Comparison of ENCODE assay signal across 8 mouse cellular contexts in genomic region chr5:148740366-148741266, GRCm38 (mm10).
A peak's percentile ranks its signal among the peaks of the same experiment; 100 is the strongest.
DNase-seq lines count a peak whose midpoint lies in the region; TF ChIP-seq lines count a peak whose summit lies in the region.

No protein-coding gene starts in this region.

- 23% methylated on average over 15 of the region's 15 CpGs for WGBS in lung, adult 2 months

- peak; percentile 11; the same call in 1 of the 2 replicates for TF ChIP-seq POLR2A in lung, adult 2 months (IDR thresholded peaks at IDR 0.05; ENCODE audit: borderline replicate concordance, extremely low read depth, low read depth, low read length)

- H3K4me1 ChIP-seq in lung, adult 2 months (ENCODE audit: control insufficient read depth, insufficient read depth, low read length) = peaks cover 13% of the 10 kb centered on the region

- no peak for TF ChIP-seq CTCF in lung, adult 2 months (IDR thresholded peaks at IDR 0.05; ENCODE audit: insufficient read depth, low read length)

- no peak overlapping the region for H3K4me3 ChIP-seq in lung, adult 2 months (replicated peaks; ENCODE audit: extremely low read depth, low read depth, low read length)

- DNase-seq in 3134 (ENCODE audit: extremely low read depth, insufficient read length, low spot score) = peak; percentile 58
- peak; percentile 56 for DNase-seq in MN1 (ENCODE audit: low spot score)
- peak; percentile 54 for DNase-seq in gastrocnemius, postnatal 10 days
- peak; percentile 59 for DNase-seq in kidney, adult 9 months
- DNase-seq in lung, adult 2 months = peak; percentile 70
- DNase-seq in urinary bladder, postnatal 25 days (ENCODE audit: low spot score) = peak; percentile 56
- DNase-seq in c-Kit-positive CD71-positive TER-119-positive erythroid progenitor cells, embryonic 14.5 days (ENCODE audit: low spot score) = no peak
- no peak for DNase-seq in thymus, postnatal 10 days (ENCODE audit: low spot score in 2 of 2)

Comparison
In these comparisons a context has a peak if more than half of its experiments do, and no peak if none do; other contexts are left out.
1. DNase-seq: peak in 3134 (single experiment), MN1 (single experiment), gastrocnemius, postnatal 10 days (single experiment), kidney, adult 9 months (single experiment), lung, adult 2 months (single experiment) and urinary bladder, postnatal 25 days (single experiment); none in c-Kit-positive CD71-positive TER-119-positive erythroid progenitor cells, embryonic 14.5 days (single experiment) and thymus, postnatal 10 days (0 of 2).